Mouse (Mus musculus) limb, embryonic 14.5 days (tissue): ENCODE measurements around the gene Muc20. TPM values are rescaled to one million over a fixed set of nuclear protein-coding genes. Genes with fewer than 3 reads are reported as not detected.

Experiments used
- ATAC-seq: fragments of 200-750 bp; cut with Nextera tagmentation; 2 replicates; pipeline ENCODE4 v1.8.0; 2017; ENCODE audit warnings: low read depth, moderate number of reproducible peaks, moderate TSS enrichment; ENCODE audit not compliant: low FRiP score
- DNase-seq: peaks from one replicate; pipeline ENCODE4 v3.0.0-alpha.2; 2015; ENCODE audit warnings: low spot score
- H3K27ac ChIP-seq: fragments of 300-500 bp; sonication (generic); replicated peaks from 2 replicates; pipeline ENCODE4 v1.5.1; 2014; ENCODE audit warnings: low read depth, mild to moderate bottlenecking, low read length, moderate library complexity, mixed read lengths
- H3K27me3 ChIP-seq: fragments of 300-500 bp; sonication (generic); 2 replicates; pipeline ENCODE4 v1.6.1; 2014; ENCODE audit warnings: low read length, mixed read lengths; ENCODE audit not compliant: control insufficient read depth, insufficient read depth
- H3K36me3 ChIP-seq: fragments of 300-500 bp; sonication (generic); 2 replicates; pipeline ENCODE4 v1.6.1; 2014; ENCODE audit warnings: mild to moderate bottlenecking, low read length, moderate library complexity, mixed read lengths; ENCODE audit not compliant: control insufficient read depth, insufficient read depth
- H3K4me1 ChIP-seq: fragments of 300-500 bp; sonication (generic); 2 replicates; pipeline ENCODE4 v1.6.1; 2014; ENCODE audit warnings: antibody characterized with exemption, low read length, mixed read lengths; ENCODE audit not compliant: control insufficient read depth, insufficient read depth
- H3K4me2 ChIP-seq: fragments of 300-500 bp; sonication (generic); replicated peaks from 2 replicates; pipeline ENCODE4 v1.6.1; 2014; ENCODE audit warnings: low read depth, mild to moderate bottlenecking, low read length, moderate library complexity; ENCODE audit not compliant: severe bottlenecking
- H3K4me3 ChIP-seq: fragments of 300-500 bp; sonication (generic); replicated peaks from 2 replicates; pipeline ENCODE4 v1.5.1; 2014; ENCODE audit warnings: low read length
- H3K9ac ChIP-seq: fragments of 300-500 bp; sonication (generic); 2 replicates; pipeline ENCODE4 v1.6.1; 2014; ENCODE audit warnings: mild to moderate bottlenecking, low read depth, low read length, moderate library complexity; ENCODE audit not compliant: severe bottlenecking
- H3K9me3 ChIP-seq: fragments of 300-500 bp; sonication (generic); 2 replicates; pipeline ENCODE4 v1.6.1; 2016; ENCODE audit warnings: low read length; ENCODE audit not compliant: control insufficient read depth
- POLR2A ChIP-seq: fragments of 200-500 bp; IDR thresholded peaks from 2 replicates; pipeline ENCODE4 v1.8.0; 2012; ENCODE audit warnings: inconsistent platforms, mild to moderate bottlenecking, moderate library complexity, borderline replicate concordance; ENCODE audit not compliant: insufficient read depth, insufficient read length; ENCODE audit errors: extremely low read depth
- WGBS: fragments of 180-500 bp; shearing (Covaris S2); extraction: QIAGEN DNeasy Blood & Tissue Kit; methylation state at CpG from one replicate; pipeline ENCODE4 v1.1.7; 2014; 5-methylcytosine and 5-hydroxymethylcytosine counted together
- polyA plus RNA-seq, 2 experiments: library from polyadenylated mRNA; depleted of rRNA in 1 of 2; stranded (reverse) in 1 of 2; unstranded in 1 of 2; fragments of >200 nt; fragmentation: Nextera tagmentation in 1 of 2; extraction: Ambion mirVana in 1 of 2; gene quantifications; 2 replicates each; pipeline versions ENCODE4 v1.2.1 to v1.2.3; 2012 to 2014

Muc20 gene
- polyA plus RNA-seq (2012; rRNA removed) = 0.11 and 0.18 TPM in 2 replicates
- polyA plus RNA-seq (2014; fragmentation: Nextera tagmentation; extraction: Ambion mirVana) = 0.12 and 0.14 TPM in 2 replicates

GRCm38 (mm10) chr16:32797426-32797689, at the start of gene Muc20:
TSS of gene Muc20 (minus strand) at chr16:32797435.
- no peaks in the 10 kb centered on the region for H3K27me3 ChIP-seq
- no peak within 1 kb of the TSS for H3K4me2 ChIP-seq
- H3K4me1 ChIP-seq = no peaks in the 10 kb centered on the region; the same call in 1 of the 2 replicates
- H3K9me3 ChIP-seq = no peaks in the 10 kb centered on the region
- TF ChIP-seq POLR2A = no peak
- ATAC-seq (no peak), DNase-seq (no peak)
- H3K9ac ChIP-seq = no peak within 1 kb of the TSS
- no peak within 1 kb of the TSS for H3K4me3 ChIP-seq
- no peak within 1 kb of the TSS for H3K27ac ChIP-seq
- 69% methylated on average over 3 of the region's 3 CpGs for WGBS
- no peaks in the 10 kb centered on the region for H3K36me3 ChIP-seq

DNA sequence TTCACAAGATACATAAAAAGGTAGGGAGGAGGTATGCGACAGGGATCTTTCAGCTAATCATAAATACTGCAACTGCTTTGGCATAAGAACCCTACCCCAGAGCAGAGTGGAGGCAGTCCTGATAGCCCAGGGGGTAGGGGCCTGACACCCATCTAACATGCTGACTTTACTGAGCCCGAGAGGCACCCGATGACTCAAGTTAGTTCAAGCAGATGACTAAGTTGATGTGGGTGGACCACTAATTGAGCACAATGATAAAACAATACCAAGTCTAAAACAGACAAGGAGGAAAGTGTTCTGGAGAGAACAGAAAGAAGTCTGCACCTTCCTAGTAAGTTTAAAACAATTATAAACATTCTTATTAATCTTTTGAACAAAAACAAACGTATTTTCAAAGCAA, 34.3 kb upstream of the Muc20 start:
- Histone ChIP-seq H3K4me1 (no peaks in the 10 kb centered on the region), H3K9ac (no peak overlapping the region), H3K4me3 (no peak overlapping the region)

DNA sequence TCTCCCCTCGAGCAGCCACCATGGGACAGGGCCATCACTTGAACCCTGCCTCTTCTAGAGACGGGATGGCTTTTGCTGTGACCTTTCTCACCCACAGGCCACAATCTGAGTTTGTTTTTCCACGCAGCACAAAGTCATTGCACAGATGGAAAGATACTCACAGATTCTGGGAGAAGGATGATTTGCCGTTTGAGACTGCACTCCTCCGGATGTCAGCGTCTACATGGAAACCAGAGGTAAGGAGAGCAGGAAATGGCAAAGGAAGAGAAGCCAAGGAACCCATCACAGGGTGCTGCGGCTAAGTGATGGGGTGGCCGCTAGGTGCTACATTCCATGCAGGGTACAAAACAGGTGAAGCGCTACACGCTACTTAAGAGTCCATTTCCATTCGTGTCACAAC, 31.9 kb upstream of the Muc20 start:
- WGBS = 82% methylated on average over 11 of the region's 11 CpGs
- Histone ChIP-seq H3K27ac (no peak overlapping the region), H3K9ac (no peak overlapping the region), H3K4me1 (no peaks in the 10 kb centered on the region), H3K27me3 (no peaks in the 10 kb centered on the region), H3K4me2 (no peak overlapping the region), H3K9me3 (no peaks in the 10 kb centered on the region), H3K36me3 (peaks cover 62% of the 10 kb centered on the region), H3K4me3 (no peak overlapping the region)
- ATAC-seq (no peak), DNase-seq (no peak)
- TF ChIP-seq POLR2A = no peak

More for the DNA sequence above, 34.3 kb upstream of the Muc20 start:
- ATAC-seq = no peak
- H3K4me2 ChIP-seq = no peak overlapping the region
- no peaks in the 10 kb centered on the region for H3K9me3 ChIP-seq
- WGBS = 86% methylated on average over 4 of the region's 4 CpGs
- H3K36me3 ChIP-seq = peaks cover 62% of the 10 kb centered on the region
- DNase-seq = no peak
- no peak overlapping the region for H3K27ac ChIP-seq
- TF ChIP-seq POLR2A = no peak
- no peaks in the 10 kb centered on the region for H3K27me3 ChIP-seq

DNA sequence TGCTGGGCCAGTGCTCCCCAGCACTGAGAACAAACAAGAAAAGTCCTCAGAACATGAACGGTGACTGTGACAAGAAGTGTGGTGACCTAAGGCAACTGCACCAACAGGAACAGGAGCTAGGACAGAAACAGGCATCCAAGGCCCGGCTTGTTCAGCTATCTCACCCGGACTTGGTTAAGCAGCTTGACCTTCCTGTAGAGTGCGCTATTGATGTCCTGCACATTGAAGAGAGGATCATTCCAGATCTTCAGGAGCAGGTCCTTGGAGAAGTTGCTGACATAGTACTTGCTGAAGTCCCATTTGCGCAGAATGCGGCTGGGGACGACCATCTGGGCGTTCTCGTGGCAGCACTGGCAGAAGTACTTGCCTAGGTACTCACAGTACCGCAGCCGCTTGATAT, 29.3 kb upstream of the Muc20 start:
- Histone ChIP-seq H3K9me3 (no peaks in the 10 kb centered on the region), H3K27me3 (no peaks in the 10 kb centered on the region), H3K4me1 (no peaks in the 10 kb centered on the region), H3K4me3 (no peak overlapping the region), H3K27ac (no peak overlapping the region), H3K36me3 (peaks cover 69% of the 10 kb centered on the region), H3K4me2 (no peak overlapping the region), H3K9ac (no peak overlapping the region)
- no peak for TF ChIP-seq POLR2A
- ATAC-seq (no peak), DNase-seq (no peak)
- WGBS = 96% methylated on average over 11 of the region's 11 CpGs

- no peaks in the 10 kb centered on the region for H3K4me1 ChIP-seq
- H3K36me3 ChIP-seq = peaks cover 70% of the 10 kb centered on the region
- ATAC-seq = no peak
- H3K27ac ChIP-seq = no peak overlapping the region
- no peak for TF ChIP-seq POLR2A
- 70% methylated on average over 12 of the region's 12 CpGs for WGBS
- H3K4me3 ChIP-seq = no peak overlapping the region
- H3K9me3 ChIP-seq = no peaks in the 10 kb centered on the region
- H3K9ac ChIP-seq = no peak overlapping the region
- H3K27me3 ChIP-seq = no peaks in the 10 kb centered on the region
- no peak overlapping the region for H3K4me2 ChIP-seq
- DNase-seq = no peak
These were observed 28.1 kb upstream of the Muc20 start for GRCm38 (mm10) chr16:32825380-32825779.

DNA sequence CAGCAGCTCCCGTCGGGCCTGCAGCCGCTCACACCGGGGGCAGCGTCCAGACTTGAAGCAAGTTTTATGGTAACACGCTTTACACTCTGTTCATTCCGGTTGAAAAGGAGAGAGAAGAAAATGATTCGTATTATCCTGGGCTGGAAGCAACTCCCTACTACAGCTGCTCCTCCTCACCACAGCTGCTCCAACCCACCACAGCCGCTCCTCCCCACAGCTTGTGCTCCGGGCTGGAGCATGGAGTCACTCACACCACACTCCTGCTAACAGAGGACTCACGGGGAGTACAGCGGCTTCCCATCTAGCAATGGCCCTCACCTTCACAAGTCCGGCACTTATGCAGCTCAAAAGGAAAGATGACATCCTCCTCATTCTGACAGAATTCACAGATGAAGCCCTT, 26.8 kb upstream of the Muc20 start:
- Histone ChIP-seq H3K27me3 (no peaks in the 10 kb centered on the region), H3K9me3 (no peaks in the 10 kb centered on the region), H3K36me3 (peaks cover 66% of the 10 kb centered on the region), H3K27ac (no peak overlapping the region), H3K4me2 (no peak overlapping the region), H3K4me1 (no peaks in the 10 kb centered on the region), H3K4me3 (no peak overlapping the region), H3K9ac (no peak overlapping the region)
- DNase-seq (no peak), ATAC-seq (no peak)
- TF ChIP-seq POLR2A = no peak
- 86% methylated on average over 13 of the region's 13 CpGs for WGBS
